Mouse (Mus musculus) left cerebral cortex, adult 8-10 months (tissue): ENCODE measurements around the gene Atp8a2. TPM values are rescaled to one million over a fixed set of nuclear protein-coding genes. Genes with fewer than 3 reads are reported as not detected.
"Not testable (repeated sequence)": the region's sequence is repeated elsewhere in the genome, so short reads cannot be mapped to it uniquely, and the experiment has no call there.

Source experiments
- DNase-seq, 2 experiments: peaks; one replicate each; pipeline ENCODE4 v3.0.0; 2022; ENCODE audit warnings: low spot score in 2 of 2
- total RNA-seq, 4 experiments: library from RNA; stranded (reverse); gene quantifications; 2 replicates each; pipeline ENCODE4 v1.2.4; 2022

Atp8a2 gene
- total RNA-seq, 4 experiments from 2014 or later = 54.2 to 72.9 (median 63.0) TPM

GRCm38 (mm10) chr14:60027139-60027538, 169.8 kb downstream of the Atp8a2 start:
- no peak for DNase-seq

GRCm38 (mm10) chr14:60026647-60027046, 170.3 kb downstream of the Atp8a2 start:
- peak; percentile 49 to 83 for DNase-seq

- peak; percentile 47 to 58 for DNase-seq
Observed at GRCm38 (mm10) chr14:60015891-60016290, 181.1 kb downstream of the Atp8a2 start.

- DNase-seq = no peak
Observed at GRCm38 (mm10) chr14:60001801-60002200, 195.2 kb downstream of the Atp8a2 start.

GRCm38 (mm10) chr14:59988860-59989259, 208.1 kb downstream of the Atp8a2 start:
- DNase-seq = no peak

- DNase-seq = no peak
Observed at GRCm38 (mm10) chr14:59987975-59988374, 209.0 kb downstream of the Atp8a2 start.

- DNase-seq = no peak
Observed at GRCm38 (mm10) chr14:59978007-59978406, 219.0 kb downstream of the Atp8a2 start.

GRCm38 (mm10) chr14:59971221-59971730, 225.7 kb downstream of the Atp8a2 start:
- no peak for DNase-seq

GRCm38 (mm10) chr14:59969485-59970134, 227.4 kb downstream of the Atp8a2 start:
- DNase-seq = no peak

GRCm38 (mm10) chr14:59967847-59968550, 229.0 kb downstream of the Atp8a2 start:
- DNase-seq = no peak

GRCm38 (mm10) chr14:59966981-59967380, 230.0 kb downstream of the Atp8a2 start:
- no peak for DNase-seq

GRCm38 (mm10) chr14:59964569-59964968, 232.4 kb downstream of the Atp8a2 start:
- no peak for DNase-seq

- DNase-seq = no peak
Observed at GRCm38 (mm10) chr14:59960961-59961360, 236.0 kb downstream of the Atp8a2 start.

- DNase-seq = no peak
Observed at GRCm38 (mm10) chr14:59960214-59960890, 236.6 kb downstream of the Atp8a2 start.

- no peak for DNase-seq
Observed at GRCm38 (mm10) chr14:59959723-59960122, 237.3 kb downstream of the Atp8a2 start.

- DNase-seq = no peak
Observed at GRCm38 (mm10) chr14:59949983-59950382, 247.0 kb downstream of the Atp8a2 start.

GRCm38 (mm10) chr14:59942864-59943611, 253.9 kb downstream of the Atp8a2 start:
- peak; percentile 60 to 66 for DNase-seq

- no peak for DNase-seq
Observed at GRCm38 (mm10) chr14:59942199-59942598, 254.8 kb downstream of the Atp8a2 start.

GRCm38 (mm10) chr14:59932355-59932754, 264.6 kb downstream of the Atp8a2 start:
- DNase-seq = no peak

GRCm38 (mm10) chr14:59931412-59932058, 265.4 kb downstream of the Atp8a2 start:
- no peak for DNase-seq

GRCm38 (mm10) chr14:59929190-59929589, 267.8 kb downstream of the Atp8a2 start:
- DNase-seq = not testable (repeated sequence)
